Mouse (Mus musculus) cerebellum, adult 11-12 months (tissue): ENCODE data around the gene P3h1.
"Not testable (repeated sequence)": the region's sequence is repeated elsewhere in the genome, so short reads cannot be mapped to it uniquely, and the experiment has no call there.

Source experiments
- DNase-seq: peaks from one replicate; pipeline ENCODE4 v3.0.0; 2022

P3h1 gene

DNA sequence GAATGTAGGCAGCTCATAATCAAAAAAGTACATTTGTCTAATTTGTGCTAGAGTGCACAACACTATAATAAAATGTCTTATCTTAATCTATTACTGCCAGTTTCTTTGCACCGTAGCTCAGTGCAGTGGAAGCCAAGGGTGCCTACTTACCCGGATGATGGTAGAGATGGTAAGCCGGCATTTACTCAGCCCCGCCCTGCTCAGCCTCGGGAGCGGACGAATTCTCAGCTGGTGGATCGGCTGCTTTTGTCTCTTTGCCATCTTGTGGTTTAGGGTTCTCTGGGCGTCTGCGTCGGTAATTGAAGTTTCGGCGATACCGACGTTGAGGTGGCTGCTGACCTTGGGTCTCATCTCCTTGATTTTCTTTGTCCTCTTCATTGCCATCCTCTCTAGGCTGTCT, 46.1 kb downstream of the P3h1 start:
- not testable (repeated sequence) for DNase-seq

DNA sequence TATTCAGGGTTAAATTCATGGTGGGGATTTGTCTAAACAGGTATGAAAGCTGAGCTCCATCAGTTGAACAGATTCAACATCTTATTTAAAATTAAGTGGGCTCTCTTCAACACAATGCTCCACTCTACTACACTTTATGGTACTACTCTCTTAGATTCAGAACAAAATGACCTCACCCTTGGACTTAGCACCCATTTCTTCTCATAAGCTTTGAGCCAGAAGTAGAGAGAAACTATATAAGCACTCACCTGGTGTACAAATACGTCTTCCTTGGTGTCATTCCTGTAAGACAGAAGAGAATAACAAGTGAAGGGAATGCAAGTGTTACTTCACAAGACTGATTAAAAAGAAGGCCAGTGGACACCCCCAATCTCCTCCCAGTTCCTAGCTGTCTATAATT, 52.1 kb downstream of the P3h1 start:
- no peak for DNase-seq

DNA sequence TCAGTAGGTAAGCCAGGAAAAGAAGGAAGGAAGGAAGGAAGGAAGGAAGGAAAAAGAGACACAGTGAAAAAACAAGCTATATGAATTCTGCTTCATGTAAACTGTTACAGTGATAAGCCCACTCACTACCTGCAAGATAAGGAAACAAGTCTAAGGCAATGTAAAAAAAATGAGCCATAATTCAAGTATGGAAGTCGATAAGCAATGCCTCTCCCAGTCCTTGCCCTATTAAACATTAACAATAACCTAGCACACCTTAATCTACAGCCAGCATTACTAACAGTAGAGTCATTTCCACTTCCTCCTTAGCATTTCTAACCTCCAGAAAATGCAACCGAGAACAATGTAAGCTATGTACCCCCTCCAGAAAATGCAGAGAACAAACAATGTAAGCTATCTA, 52.6 kb downstream of the P3h1 start:
- no peak for DNase-seq

DNA sequence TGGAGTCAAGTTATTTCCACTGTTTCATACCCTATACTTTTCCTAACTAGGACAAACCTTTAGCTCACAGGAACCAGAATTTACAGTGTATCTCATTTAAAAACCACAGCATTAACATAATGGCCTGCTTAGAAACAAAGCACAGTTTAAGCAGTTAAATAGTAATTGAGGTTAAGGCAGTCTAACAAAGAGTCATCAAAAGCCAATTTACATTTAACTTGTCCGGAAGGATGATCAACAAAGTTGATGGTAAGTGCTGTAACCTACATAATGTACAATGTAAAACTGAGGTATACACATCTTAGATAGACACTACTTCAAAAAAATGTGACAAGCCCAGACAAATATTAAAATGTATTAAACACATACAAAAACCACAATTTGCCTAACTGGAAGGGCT, 59.2 kb downstream of the P3h1 start:
- DNase-seq: no peak

DNA sequence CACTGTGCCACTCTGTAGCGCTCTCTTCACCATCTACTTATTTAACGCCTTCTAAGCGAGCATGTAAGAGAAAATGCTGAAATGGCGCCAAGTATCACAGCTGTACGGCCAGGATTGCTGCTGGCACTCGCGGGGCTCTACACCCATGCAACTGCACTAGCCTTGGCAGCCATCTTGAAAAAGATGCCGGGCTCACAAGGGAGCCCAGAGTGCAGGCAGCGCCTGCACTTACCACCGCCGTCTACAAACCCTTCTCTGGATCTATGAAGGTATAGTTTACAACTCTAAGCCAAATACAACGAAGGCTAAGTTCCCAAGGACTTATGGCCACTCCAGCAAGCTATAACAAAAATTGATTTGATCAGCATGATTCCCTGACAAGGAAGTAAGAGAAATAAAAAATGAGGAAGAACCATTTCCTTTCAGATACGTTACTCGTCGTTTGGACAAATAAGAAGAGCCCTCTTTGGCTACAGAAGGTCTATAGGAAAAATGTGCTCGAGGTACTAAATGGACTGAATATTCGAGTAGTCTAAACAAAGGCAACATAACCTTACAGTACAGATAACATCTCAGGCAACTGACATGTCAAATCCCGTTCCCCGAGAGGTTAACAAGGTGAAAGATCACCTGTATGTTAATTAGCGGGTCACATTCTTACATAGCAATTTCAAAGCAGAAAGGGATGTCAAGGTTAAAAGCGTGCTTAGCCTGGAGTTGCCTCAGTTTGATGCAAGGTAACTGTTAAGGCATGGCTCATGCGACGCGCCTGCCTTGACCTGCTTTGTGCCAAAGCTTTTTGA, 60.3 kb downstream of the P3h1 start:
- DNase-seq: peak; percentile 36

DNA sequence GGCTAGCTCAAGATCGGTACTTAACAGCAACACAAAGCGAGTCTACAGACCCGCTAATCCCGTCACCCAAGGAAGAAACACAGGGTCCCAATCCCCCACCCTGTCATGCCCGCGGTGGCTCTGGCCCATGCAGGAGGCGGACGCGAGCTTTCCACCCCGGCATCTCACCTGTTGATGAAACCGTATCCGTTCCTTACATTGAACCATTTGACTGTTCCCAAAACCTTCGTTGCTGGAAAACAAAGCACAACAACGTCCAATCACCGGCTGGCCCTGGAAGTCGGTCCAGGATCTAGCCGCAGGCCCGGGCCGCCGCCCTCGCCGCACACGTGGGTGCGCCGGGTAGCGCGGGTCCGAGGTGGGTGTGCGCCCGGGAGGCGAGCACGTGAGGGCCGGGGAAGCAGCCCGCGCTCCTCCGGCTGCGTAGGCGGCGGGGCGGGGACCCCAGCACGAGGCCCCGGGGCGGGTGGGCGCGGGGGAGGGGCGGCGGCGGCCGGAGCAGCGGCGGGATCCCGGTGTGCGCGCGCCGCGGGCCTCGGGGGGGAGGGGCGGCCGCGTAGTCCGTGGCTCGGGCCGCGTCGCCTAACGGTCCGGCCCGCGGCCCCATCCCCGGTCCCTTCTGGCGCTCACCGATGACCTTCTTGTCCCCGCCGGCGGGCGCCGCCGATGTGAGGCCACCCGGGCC, 61.0 kb downstream of the P3h1 start:
- DNase-seq: peak; percentile 44

DNA sequence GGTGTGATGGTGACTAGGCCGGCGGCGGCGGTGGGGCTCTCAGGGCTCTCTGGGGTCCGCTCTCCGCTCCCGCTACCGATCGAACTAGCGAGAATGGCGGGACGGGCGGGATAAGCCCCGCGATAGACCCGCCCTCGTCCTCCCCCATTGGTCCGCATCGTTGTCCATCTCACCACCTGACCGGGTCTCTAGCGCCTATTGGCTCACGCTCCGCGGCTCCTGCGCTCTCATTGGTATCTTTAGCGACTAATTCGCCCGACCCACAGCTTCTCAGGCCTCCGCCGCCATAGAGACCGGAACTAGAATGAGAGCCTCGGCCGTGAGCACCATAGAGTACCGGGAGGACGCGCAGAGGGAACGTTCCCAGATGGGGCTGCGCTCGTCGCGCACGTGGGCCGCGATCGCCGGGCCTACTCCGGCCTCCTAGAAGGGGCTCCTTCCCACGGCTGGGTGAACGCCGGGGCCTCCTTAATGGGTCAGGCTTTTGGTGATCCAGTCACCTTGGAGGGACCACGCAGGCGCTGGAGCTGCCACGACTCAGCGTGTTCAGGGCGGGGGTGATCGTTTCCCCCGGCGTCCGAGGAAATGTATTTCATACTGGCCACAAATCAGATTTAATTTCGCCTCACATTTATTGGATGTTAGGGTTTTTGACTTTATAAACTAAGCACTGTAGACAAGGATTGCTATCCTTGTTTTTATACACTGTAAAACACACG, 61.9 kb downstream of the P3h1 start, which contains the start of gene Ybx1:
Ybx1 (minus strand) TSS at position 190 of the 719 bp plus-strand sequence.
- DNase-seq: peak; percentile 99

DNA sequence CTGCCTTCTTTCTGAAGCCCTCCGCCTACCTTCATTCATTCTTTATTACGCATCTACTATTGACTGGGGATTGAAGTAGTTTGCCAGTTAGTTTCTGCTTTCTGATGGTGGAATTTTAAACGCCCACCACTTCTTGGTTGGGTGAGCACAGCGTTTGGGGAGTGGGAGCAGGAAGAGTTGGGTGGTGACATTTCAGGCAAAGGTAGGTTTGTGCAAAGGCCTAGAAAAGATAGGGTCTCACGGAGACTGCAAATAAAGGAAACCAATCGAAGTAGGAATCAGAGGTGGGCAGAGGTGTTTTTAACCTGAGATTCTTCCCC, 62.4 kb downstream of the P3h1 start:
- peak; percentile 16 for DNase-seq

DNA sequence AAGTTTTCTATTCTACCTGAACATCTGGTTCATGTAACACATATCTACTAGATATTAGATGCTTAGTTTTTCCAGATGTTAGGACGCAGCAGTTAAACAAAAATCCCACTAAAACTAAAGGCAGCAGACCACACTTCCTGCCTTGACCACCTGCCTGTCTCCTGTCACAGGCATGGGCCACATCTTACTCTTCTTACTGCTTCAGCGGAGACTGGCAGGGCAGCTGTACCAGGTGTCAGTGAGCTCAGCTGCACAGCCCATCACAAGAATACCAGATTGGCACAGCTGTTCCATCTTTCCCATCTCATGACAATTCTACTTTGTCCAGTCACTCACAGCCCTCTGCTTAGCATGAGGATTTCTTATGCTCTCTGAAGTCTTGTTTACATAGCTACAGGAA, 64.6 kb downstream of the P3h1 start:
- DNase-seq: no peak
